Mouse (Mus musculus): Measurements from ENCODE around the gene Gm49387.

GRCm38 (mm10) chr14:31617997-31618396 is 22.7 kb downstream of the Gm49387 start:
- no peak for TF ChIP-seq GATA1 (IDR thresholded peaks at IDR 0.05; ENCODE audit: low read length)
- TF ChIP-seq TAL1 (IDR thresholded peaks at IDR 0.05; ENCODE audit: low read length), result no peak

Measured in erythroblast, embryonic 14.5 days (primary cell).